Mouse (Mus musculus) E14TG2a.4 (cell line): Measurements from ENCODE around the gene Traf3ip1.

ENCODE experiments used
- CTCF ChIP-seq: conservative IDR thresholded peaks from 2 replicates; pipeline ENCODE4 v1.5.1; 2014; ENCODE audit warnings: low read length
- POU5F1 ChIP-seq: IDR thresholded peaks from 2 replicates; pipeline ENCODE4 v1.6.1; 2014; ENCODE audit warnings: low read length, borderline replicate concordance

DNA sequence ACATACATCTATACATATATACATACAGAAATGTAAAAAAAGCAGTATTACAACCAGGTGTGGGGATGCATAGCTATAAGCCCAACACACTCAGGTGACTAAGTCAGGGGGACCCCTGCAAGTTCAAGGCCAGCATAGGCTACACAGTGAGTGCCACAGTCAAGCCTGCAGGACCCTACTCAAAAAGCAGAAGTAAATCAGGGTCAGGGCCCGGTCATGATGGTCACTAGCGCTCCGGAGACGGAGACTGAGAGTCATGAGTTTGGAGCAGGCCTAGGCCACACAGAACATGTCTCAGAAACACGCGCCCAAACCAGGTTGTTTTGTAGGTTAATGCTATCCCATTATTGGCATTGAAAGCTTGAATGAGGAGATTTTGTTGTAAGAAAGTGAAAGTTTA, 4.1 kb downstream of the Traf3ip1 start:
- TF ChIP-seq CTCF (no peak), POU5F1 (no peak)
